Comparison of ENCODE assay signal across 21 mouse cellular contexts in genomic region chr15:80928811-80929355, GRCm38 (mm10). TPM values are rescaled to one million over a fixed set of nuclear protein-coding genes. Genes with fewer than 3 reads are reported as not detected.
DNase-seq lines count a peak whose midpoint lies in the region; ATAC-seq and TF ChIP-seq lines count a peak whose summit lies in the region.
"Had no signal": no experiment of that assay in that cellular context is flagged by ENCODE, and none has a peak within 500 bp of the region (broad histone marks: within the 10 kb centered on the region; RNA-seq: fewer than 3 reads in every experiment).

No protein-coding gene starts in this region.

- H3K27ac ChIP-seq in hindbrain, postnatal 0 days: no peak overlapping the region
- H3K27ac ChIP-seq in hindbrain, embryonic 14.5 days: no peak overlapping the region
- peak overlapping the region; percentile 52 for H3K27ac ChIP-seq in thymus, adult 2 months (ENCODE audit: control insufficient read depth, insufficient read depth, low read length)
- H3K27ac ChIP-seq in limb, embryonic 10.5 days: 0 out of 2 replicates have a peak overlapping the region, but pooled peaks have one; percentile 42
- no peak overlapping the region for H3K27ac ChIP-seq in kidney, adult 2 months (ENCODE audit: insufficient read depth, low read depth, low read length)
- H3K27ac ChIP-seq: embryonic facial prominence, embryonic 15.5 days; forebrain, embryonic 12.5 days; heart, adult 2 months; hindbrain, embryonic 15.5 days; liver, embryonic 15.5 days; macrophage had no signal

- no peaks in the 10 kb centered on the region for H3K27me3 ChIP-seq in hindbrain, postnatal 0 days (ENCODE audit: insufficient read depth, low read length)
- no peaks in the 10 kb centered on the region for H3K27me3 ChIP-seq in hindbrain, embryonic 14.5 days (ENCODE audit: control insufficient read depth, insufficient read depth, low read length)
- H3K27me3 ChIP-seq in thymus, adult 2 months (ENCODE audit: control insufficient read depth, insufficient read depth, low read length): no peaks in the 10 kb centered on the region
- H3K27me3 ChIP-seq in limb, embryonic 10.5 days (ENCODE audit: low read depth, poor library complexity, severe bottlenecking): no peaks in the 10 kb centered on the region
- no peaks in the 10 kb centered on the region for H3K27me3 ChIP-seq in kidney, adult 2 months (replicated peaks; ENCODE audit: control insufficient read depth, insufficient read depth, low read length)
- H3K27me3 ChIP-seq: embryonic facial prominence, embryonic 15.5 days; forebrain, embryonic 12.5 days; hindbrain, embryonic 15.5 days; liver, embryonic 15.5 days had no signal

- H3K36me3 ChIP-seq in hindbrain, postnatal 0 days (ENCODE audit: insufficient read depth, low read length): peaks cover 41% of the 10 kb centered on the region
- H3K36me3 ChIP-seq in hindbrain, embryonic 14.5 days (replicated peaks; ENCODE audit: control insufficient read depth, insufficient read depth): peaks cover 89% of the 10 kb centered on the region
- peaks cover 35% of the 10 kb centered on the region for H3K36me3 ChIP-seq in thymus, adult 2 months (ENCODE audit: control insufficient read depth, insufficient read depth, low read length)
- H3K36me3 ChIP-seq in limb, embryonic 10.5 days: peaks cover 77% of the 10 kb centered on the region
- H3K36me3 ChIP-seq in kidney, adult 2 months (ENCODE audit: control insufficient read depth, insufficient read depth, low read length): peaks cover 1% of the 10 kb centered on the region; the same call in 1 of the 2 replicates

- no peak for TF ChIP-seq CTCF in hindbrain, postnatal 0 days (IDR thresholded peaks at IDR 0.05; ENCODE audit: low read depth)
- no peak for TF ChIP-seq CTCF in thymus, adult 2 months (IDR thresholded peaks at IDR 0.05; ENCODE audit: borderline replicate concordance, control insufficient read depth, extremely low read depth, insufficient read depth, low read length, poor library complexity)
- TF ChIP-seq CTCF in kidney, adult 2 months (conservative IDR thresholded peaks at IDR 0.05; ENCODE audit: insufficient read depth, insufficient read length, low read depth, low read length): no peak

- H3K4me3 ChIP-seq in hindbrain, postnatal 0 days (ENCODE audit: low read length): no peak overlapping the region
- H3K4me3 ChIP-seq in hindbrain, embryonic 14.5 days (replicated peaks; ENCODE audit: low read length): no peak overlapping the region
- no peak overlapping the region for H3K4me3 ChIP-seq in thymus, adult 2 months (ENCODE audit: control insufficient read depth, insufficient read depth, low read length)
- H3K4me3 ChIP-seq in limb, embryonic 10.5 days: no peak overlapping the region
- H3K4me3 ChIP-seq in kidney, adult 2 months (ENCODE audit: insufficient read depth, low read depth, low read length): no peak overlapping the region
- H3K4me3 ChIP-seq: embryonic facial prominence, embryonic 15.5 days; forebrain, embryonic 12.5 days; heart, adult 2 months; hindbrain, embryonic 15.5 days; liver, embryonic 15.5 days had no signal

- no peak for DNase-seq in hindbrain, postnatal 0 days (ENCODE audit: low spot score)
- no peak for DNase-seq in hindbrain, embryonic 14.5 days (ENCODE audit: low spot score)
- DNase-seq in thymus, adult 2 months: no peak
- no peak for DNase-seq in thymus, postnatal 25 days
- DNase-seq in limb, embryonic 10.5 days (ENCODE audit: low spot score): no peak
- DNase-seq in kidney, adult 2 months: no peak
- no peak for DNase-seq in lung, postnatal 4 days
- DNase-seq in adrenal gland, adult (ENCODE audit: inconsistent age in 2 of 2, low spot score in 1 of 2): no peak
- DNase-seq: B cell, adult 2 months; cerebellum, adult 11 months; heart, adult 2 months; kidney, adult 11 months; kidney, postnatal 14 days; layer of hippocampus, adult 9-11 months; midbrain, embryonic 14.5 days; right cerebral cortex, postnatal 14 days had no signal

- no peaks in the 10 kb centered on the region for H3K9me3 ChIP-seq in hindbrain, postnatal 0 days (ENCODE audit: low read length)
- H3K9me3 ChIP-seq in hindbrain, embryonic 14.5 days (ENCODE audit: control insufficient read depth, low read length): no peaks in the 10 kb centered on the region
- no peaks in the 10 kb centered on the region for H3K9me3 ChIP-seq in limb, embryonic 10.5 days (replicated peaks)
- H3K9me3 ChIP-seq: embryonic facial prominence, embryonic 15.5 days; forebrain, embryonic 12.5 days; hindbrain, embryonic 15.5 days; liver, embryonic 15.5 days had no signal

- 80% methylated on average over 20 of the region's 20 CpGs for WGBS in hindbrain, postnatal 0 days
- WGBS in hindbrain, embryonic 14.5 days: 83% methylated on average over 20 of the region's 20 CpGs
- WGBS in thymus, adult 2 months: 85% methylated on average over 20 of the region's 20 CpGs
- 86% methylated on average over 20 of the region's 20 CpGs for WGBS in limb, embryonic 10.5 days
- WGBS in kidney, adult 2 months: 79% methylated on average over 20 of the region's 20 CpGs

- no peak for TF ChIP-seq POLR2A in thymus, adult 2 months (IDR thresholded peaks at IDR 0.05; ENCODE audit: control insufficient read depth, extremely low read depth, insufficient read depth, low read length, poor library complexity)
- TF ChIP-seq POLR2A in kidney, adult 2 months (IDR thresholded peaks at IDR 0.05; ENCODE audit: low read depth, low read length): no peak

- no peak overlapping the region for H3K4me2 ChIP-seq in hindbrain, postnatal 0 days (ENCODE audit: low read depth, low read length)
- H3K4me2 ChIP-seq in hindbrain, embryonic 14.5 days (replicated peaks): no peak overlapping the region
- H3K4me2 ChIP-seq: embryonic facial prominence, embryonic 15.5 days; forebrain, embryonic 12.5 days; hindbrain, embryonic 15.5 days; liver, embryonic 15.5 days had no signal

- H3K9ac ChIP-seq in hindbrain, postnatal 0 days (replicated peaks; ENCODE audit: low read length): no peak overlapping the region
- H3K9ac ChIP-seq in hindbrain, embryonic 14.5 days: no peak overlapping the region
- H3K9ac ChIP-seq: embryonic facial prominence, embryonic 15.5 days; forebrain, embryonic 12.5 days; hindbrain, embryonic 15.5 days; liver, embryonic 15.5 days had no signal

- ATAC-seq in hindbrain, postnatal 0 days: peak; percentile 51; the same call in 1 of the 2 replicates
- ATAC-seq in hindbrain, embryonic 14.5 days (ENCODE audit: low FRiP score): no peak

- H3K4me1 ChIP-seq in hindbrain, postnatal 0 days (ENCODE audit: insufficient read depth, low read length): no peaks in the 10 kb centered on the region
- no peaks in the 10 kb centered on the region for H3K4me1 ChIP-seq in hindbrain, embryonic 14.5 days (replicated peaks; ENCODE audit: control insufficient read depth, insufficient read depth, low read length)
- peaks cover 32% of the 10 kb centered on the region for H3K4me1 ChIP-seq in thymus, adult 2 months (replicated peaks; ENCODE audit: control insufficient read depth, insufficient read depth, low read length)
- peaks cover 17% of the 10 kb centered on the region for H3K4me1 ChIP-seq in limb, embryonic 10.5 days
- H3K4me1 ChIP-seq in kidney, adult 2 months (ENCODE audit: control insufficient read depth, insufficient read depth, low read length): no peaks in the 10 kb centered on the region
- H3K4me1 ChIP-seq: hindbrain, embryonic 15.5 days had no signal

RNA-seq across cellular contexts. Expression of gene Adsl, which starts 19.4 kb away (rescaled TPM):
- total RNA-seq in hindbrain, postnatal 0 days (2014; rRNA removed): 77.6 and 97.6 TPM in 2 replicates
- 95.3 and 96.3 TPM in 2 replicates for polyA plus RNA-seq in hindbrain, postnatal 0 days (2015; fragmentation: Nextera tagmentation; extraction: Ambion mirVana)
- polyA plus RNA-seq in hindbrain, embryonic 14.5 days (2014; fragmentation: Nextera tagmentation; extraction: Ambion mirVana): 101 and 105 TPM in 2 replicates
- 93.3 and 105 TPM in 2 replicates for polyA plus RNA-seq in thymus, adult 2 months (2012; rRNA removed)
- 213 and 259 TPM in 2 replicates for polyA plus RNA-seq in limb, embryonic 10.5 days (2016; fragmentation: Nextera tagmentation; extraction: Ambion mirVana)
- polyA plus RNA-seq in kidney, adult 2 months (2012; rRNA removed): 71.2 and 83.9 TPM in 2 replicates

RNA-seq across cellular contexts. Expression of gene Sgsm3, which starts 48.7 kb away (rescaled TPM):
- total RNA-seq in hindbrain, postnatal 0 days (2014; rRNA removed): 75.8 and 91.4 TPM in 2 replicates
- polyA plus RNA-seq in hindbrain, postnatal 0 days (2015; fragmentation: Nextera tagmentation; extraction: Ambion mirVana): 59.4 and 60.6 TPM in 2 replicates
- polyA plus RNA-seq in hindbrain, embryonic 14.5 days (2014; fragmentation: Nextera tagmentation; extraction: Ambion mirVana): 54.3 and 61.8 TPM in 2 replicates
- 18.4 and 18.5 TPM in 2 replicates for polyA plus RNA-seq in thymus, adult 2 months (2012; rRNA removed)
- polyA plus RNA-seq in limb, embryonic 10.5 days (2016; fragmentation: Nextera tagmentation; extraction: Ambion mirVana): 26.2 and 29.1 TPM in 2 replicates
- 20.0 and 25.1 TPM in 2 replicates for polyA plus RNA-seq in kidney, adult 2 months (2012; rRNA removed)

Comparison
In these comparisons a context has a peak if more than half of its experiments do, and no peak if none do; other contexts are left out.
1. H3K27ac ChIP-seq: peak in thymus, adult 2 months (single experiment) and limb, embryonic 10.5 days (single experiment); none in hindbrain, postnatal 0 days (single experiment), hindbrain, embryonic 14.5 days (single experiment) and kidney, adult 2 months (single experiment).